Mouse (Mus musculus) liver, adult 2 months (tissue): ENCODE data around the gene Rps11.

Experiments used
- CTCF ChIP-seq: fragments of 200-500 bp; IDR thresholded peaks from 2 replicates; pipeline ENCODE4 v1.5.1; 2011; ENCODE audit warnings: low read depth, low read length, control low read depth
- POLR2A ChIP-seq: fragments of 200-500 bp; IDR thresholded peaks from 2 replicates; pipeline ENCODE4 v1.6.1; 2011; ENCODE audit warnings: low read length, control low read depth; ENCODE audit not compliant: insufficient read depth; ENCODE audit errors: extremely low read depth

GRCm38 (mm10) chr7:45111940-45112339, 12.3 kb downstream of the Rps11 start:
- no peak for TF ChIP-seq POLR2A
- no peak for TF ChIP-seq CTCF
